Mouse (Mus musculus) A20 (cell line): ENCODE data around the gene Tarbp1.
A peak's percentile ranks its signal among the peaks of the same experiment; 100 is the strongest.
"Not testable (repeated sequence)": the region's sequence is repeated elsewhere in the genome, so short reads cannot be mapped to it uniquely, and the experiment has no call there.

Experiments used
- DNase-seq: peaks from one replicate; pipeline ENCODE4 v3.0.0-alpha.2; 2011; ENCODE audit warnings: low read depth, low spot score

The Tarbp1 gene

GRCm38 (mm10) chr8:126494160-126495110, 19.6 kb upstream of the Tarbp1 start:
- DNase-seq = peak; percentile 15

DNA sequence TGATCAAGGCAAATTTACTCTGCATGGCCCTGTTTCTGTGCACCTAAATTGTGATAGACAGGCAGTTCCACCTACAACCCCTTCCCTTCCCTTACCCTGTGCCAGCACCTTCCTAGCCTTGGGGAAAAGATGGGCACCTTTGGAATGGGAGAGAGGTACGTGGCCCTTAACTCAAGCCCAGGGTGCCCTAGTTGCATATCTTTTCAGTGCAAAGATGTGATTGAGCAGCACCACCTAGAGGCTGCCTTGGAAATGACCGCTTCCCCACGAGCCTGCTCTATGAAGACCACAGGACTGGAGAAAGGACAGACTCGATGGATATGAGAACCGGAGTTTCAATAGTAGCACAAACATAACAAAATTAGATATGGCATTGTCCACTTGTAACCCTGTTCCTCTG, 8.1 kb upstream of the Tarbp1 start:
- DNase-seq = peak; percentile 65

GRCm38 (mm10) chr8:126482348-126482720, 7.5 kb upstream of the Tarbp1 start:
- no peak for DNase-seq

- DNase-seq = peak; percentile 55
These were observed 6.9 kb upstream of the Tarbp1 start for GRCm38 (mm10) chr8:126481494-126482347.

- DNase-seq = no peak
These were observed 5.5 kb upstream of the Tarbp1 start for GRCm38 (mm10) chr8:126480366-126480765.

- no peak for DNase-seq
These were observed 3.8 kb upstream of the Tarbp1 start for GRCm38 (mm10) chr8:126478714-126479113.

DNA sequence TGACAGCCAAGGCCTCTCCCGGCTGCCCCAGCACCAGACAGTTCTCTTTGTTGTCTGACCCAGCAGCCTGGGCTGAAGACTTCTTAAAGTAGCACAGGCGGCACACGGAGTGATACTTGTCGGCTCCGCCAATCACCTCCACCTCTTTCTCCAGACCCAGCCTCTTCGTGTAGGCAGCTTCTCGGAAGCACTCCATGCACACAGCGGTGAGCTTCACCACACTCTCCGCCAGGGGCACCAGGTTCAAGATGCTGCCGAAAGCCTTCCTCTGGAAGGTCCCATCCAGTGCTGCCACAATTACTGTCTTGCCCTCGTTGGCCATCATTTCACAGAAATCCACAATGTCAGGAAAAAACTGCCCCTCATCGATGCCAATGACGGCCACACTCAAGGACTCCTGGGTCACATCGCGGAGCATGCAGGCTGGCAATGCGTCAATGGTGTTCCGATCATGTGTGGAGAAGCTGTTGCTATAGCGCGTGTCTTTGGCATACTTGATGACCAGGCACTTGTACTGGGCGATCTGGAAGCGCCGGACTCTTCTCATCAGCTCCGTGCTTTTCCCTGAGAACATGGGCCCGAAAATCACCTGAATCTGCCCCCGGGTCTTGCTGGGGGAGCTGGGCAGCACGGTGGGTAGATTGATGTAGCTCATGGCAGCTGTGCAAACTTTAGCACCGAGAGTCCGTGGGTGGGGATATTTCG, 1.4 kb upstream of the Tarbp1 start:
- not testable (repeated sequence) for DNase-seq

GRCm38 (mm10) chr8:126475738-126476137, 873 bp upstream of the Tarbp1 start:
- DNase-seq = not testable (repeated sequence)

GRCm38 (mm10) chr8:126473802-126474298, 1.0 kb downstream of the Tarbp1 start:
- DNase-seq = no peak

DNA sequence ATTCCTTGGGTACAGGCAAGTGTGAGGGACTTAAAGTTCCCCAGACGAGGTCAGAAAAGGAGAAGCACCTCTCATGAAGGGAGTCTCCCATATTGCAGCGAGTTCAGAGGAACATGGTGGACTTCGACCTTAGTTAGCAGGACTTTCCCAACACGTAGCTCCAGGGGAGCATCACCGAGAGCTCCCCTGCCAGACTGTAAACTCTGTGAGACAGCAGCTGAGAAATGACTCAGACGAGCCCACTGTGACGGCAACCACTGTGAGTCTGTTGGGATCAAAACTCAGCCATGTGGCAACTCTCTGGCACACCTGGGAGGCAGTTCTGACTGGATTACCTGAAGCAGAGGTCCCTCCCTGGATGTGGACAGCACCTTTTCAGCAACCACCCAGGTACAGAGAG, 10.8 kb downstream of the Tarbp1 start:
- no peak for DNase-seq

GRCm38 (mm10) chr8:126461735-126462134, 13.1 kb downstream of the Tarbp1 start:
- no peak for DNase-seq

DNA sequence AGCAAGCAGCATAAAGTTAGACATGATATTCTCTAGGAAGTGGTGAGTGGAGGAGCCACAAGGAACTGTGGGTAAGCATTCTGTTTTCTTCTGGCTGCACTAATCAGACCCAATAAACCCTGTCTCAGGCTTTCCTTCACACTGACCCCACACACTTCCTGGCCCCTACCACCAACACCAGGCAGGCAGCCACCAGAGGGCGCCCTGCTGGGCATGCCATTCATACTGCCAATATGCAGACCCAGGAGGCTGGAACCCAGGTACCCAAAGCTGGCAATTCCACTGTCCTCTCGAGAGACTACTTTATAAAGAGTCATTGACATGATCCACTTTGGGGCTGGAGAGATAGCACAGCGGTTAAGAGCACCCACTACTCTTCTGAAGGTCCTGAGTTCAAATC, 14.6 kb downstream of the Tarbp1 start:
- DNase-seq = no peak

- peak; percentile 9 for DNase-seq
These were observed 19.5 kb downstream of the Tarbp1 start for GRCm38 (mm10) chr8:126455383-126455782.

- DNase-seq = no peak
These were observed 23.7 kb downstream of the Tarbp1 start for GRCm38 (mm10) chr8:126451158-126451557.

GRCm38 (mm10) chr8:126438937-126439336, 35.9 kb downstream of the Tarbp1 start:
- no peak for DNase-seq

DNA sequence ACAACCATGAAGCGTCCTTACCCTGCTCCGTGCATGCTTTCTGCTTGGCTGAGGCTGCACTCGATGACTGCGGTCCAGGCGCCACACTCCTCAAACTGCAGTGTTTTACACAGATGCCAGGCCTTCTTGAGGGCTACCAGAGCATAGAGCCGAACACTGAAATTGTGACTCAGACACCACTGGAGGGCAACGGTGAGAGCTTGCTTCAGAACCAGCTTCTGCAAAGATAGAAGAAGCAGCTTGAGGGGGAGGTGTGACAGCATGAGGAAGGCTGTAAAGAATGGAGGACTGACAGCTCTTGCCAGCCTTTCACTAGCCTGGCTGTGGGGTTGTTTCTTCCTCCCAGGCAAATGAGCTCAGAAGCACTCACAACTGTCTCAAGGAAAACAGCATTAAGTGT, 41.0 kb downstream of the Tarbp1 start:
- peak; percentile 16 for DNase-seq

- no peak for DNase-seq
These were observed 45.2 kb downstream of the Tarbp1 start for GRCm38 (mm10) chr8:126429635-126430034.

GRCm38 (mm10) chr8:126424946-126425345, 49.9 kb downstream of the Tarbp1 start:
- no peak for DNase-seq

GRCm38 (mm10) chr8:126424163-126424562, 50.7 kb downstream of the Tarbp1 start:
- DNase-seq = no peak

- DNase-seq = no peak
These were observed 52.0 kb downstream of the Tarbp1 start for GRCm38 (mm10) chr8:126422920-126423300.

GRCm38 (mm10) chr8:126422174-126422919, 52.5 kb downstream of the Tarbp1 start, which contains the start of gene Coa6:
Gene Coa6 (plus strand): TSS chr8:126422515.
- DNase-seq = peak; percentile 98
